Mouse (Mus musculus) thymus, adult 18-20 months (tissue): ENCODE measurements around the gene Ipmk.

Experiments
- DNase-seq, 2 experiments: peaks; one replicate each; pipeline ENCODE4 v3.0.0; 2022; ENCODE audit warnings: mixed read lengths in 2 of 2

Gene Ipmk

DNA sequence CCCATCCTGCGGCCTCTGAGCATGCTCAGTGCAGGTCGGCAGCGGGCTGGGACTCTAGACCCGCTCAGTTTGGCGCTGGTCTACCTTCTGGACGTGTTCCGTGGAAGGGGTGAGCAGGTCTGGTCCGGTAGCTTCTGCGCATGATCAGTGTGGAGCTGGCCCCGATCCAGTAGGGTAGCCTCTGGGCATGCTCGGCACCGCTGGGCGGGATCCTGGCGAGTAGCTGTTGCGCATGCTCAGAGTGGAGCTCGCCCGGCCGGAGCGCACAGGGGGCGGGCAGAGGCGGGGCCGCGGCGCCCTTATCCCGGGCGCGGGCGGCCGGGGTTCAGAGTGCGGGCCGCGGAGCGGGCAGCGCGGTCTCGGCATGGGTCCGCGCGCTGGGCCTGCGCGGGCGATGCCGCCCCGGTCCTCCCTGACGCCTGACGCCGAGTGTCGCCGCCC, at the start of gene Ipmk:
Ipmk (plus strand) TSS at position 255 of the 441 bp plus-strand sequence.
- peak; percentile 93 to 94 for DNase-seq

DNA sequence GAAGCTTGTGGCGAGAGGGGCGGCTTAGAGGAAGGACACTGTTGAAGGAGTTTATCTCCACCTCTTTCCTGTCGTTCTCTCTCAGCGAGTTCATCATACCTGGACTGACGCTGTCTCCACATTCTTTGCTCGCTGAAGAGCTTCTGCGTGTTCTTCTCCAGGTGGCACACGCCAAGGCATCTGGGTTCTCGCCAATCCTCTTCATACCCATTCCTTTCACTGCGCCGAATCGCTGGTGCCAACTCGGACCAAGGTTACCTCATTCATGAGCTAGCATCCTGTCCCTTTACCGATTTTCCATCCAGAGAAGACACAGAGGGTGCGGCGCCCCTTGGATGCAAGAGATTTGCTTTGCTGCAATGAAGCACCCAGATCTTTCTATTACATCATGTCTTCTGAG, 47.4 kb upstream of the Ipmk start:
- DNase-seq, result peak; percentile 11 to 31

DNA sequence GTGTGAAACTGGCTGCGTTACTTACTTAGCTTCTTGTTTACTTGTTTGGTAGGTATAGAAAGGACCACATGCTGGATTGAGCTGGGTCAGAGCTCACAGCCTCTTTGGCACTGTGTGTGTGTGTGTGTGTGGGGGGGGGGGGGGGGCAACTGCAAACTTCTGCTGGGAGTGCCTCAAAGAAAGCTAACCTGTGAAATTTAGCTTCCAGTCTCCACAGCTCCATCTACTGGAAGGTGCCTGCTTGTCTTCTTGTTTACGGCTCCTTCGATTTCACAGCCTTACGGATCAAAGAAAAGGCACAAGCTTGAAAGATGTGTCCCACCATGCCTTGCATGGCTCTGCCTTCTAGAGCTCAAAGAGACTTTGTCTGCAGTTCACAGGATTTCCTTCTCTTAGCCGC, 45.1 kb upstream of the Ipmk start:
- DNase-seq, result peak in 1 of 2 experiments; percentile 49

DNA sequence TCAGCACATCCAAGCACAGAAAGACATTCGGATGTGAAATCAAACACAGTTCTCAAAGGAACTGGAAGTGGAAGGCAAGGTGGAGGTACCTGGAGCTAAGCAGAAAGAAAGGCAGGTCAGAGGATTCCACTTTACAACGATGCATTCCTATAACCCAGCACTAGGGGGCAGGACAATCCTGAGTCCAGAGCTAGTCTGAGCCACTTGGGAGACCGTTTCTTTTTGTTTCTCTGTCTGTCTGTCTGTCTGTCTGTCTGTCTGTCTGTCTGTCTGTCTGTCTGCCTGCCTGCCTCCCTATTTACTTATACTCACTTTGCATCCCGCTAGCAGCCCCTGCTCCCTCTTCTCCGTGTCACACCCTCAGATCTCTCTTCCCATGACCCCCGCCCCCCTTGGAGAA, 41.4 kb upstream of the Ipmk start:
- no peak for DNase-seq

DNA sequence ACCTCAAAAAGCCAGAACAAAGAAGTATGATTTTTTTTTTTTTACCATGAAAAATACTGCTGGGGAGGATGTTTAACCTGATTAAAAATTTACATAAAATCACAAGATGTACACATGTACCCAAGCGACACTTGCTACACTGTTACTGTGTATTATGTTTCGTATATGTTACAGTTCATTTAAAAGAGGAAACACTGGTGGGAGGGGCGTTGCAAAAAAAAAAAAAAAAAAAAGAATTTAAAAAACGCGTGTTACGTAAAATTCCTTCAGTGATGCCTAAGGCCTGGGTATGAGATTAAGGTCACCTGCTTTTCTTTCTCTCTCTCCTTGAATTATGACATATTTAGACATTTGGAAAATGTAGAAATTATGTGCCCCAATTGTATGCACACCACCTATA, 40.8 kb upstream of the Ipmk start:
- DNase-seq, result no peak

DNA sequence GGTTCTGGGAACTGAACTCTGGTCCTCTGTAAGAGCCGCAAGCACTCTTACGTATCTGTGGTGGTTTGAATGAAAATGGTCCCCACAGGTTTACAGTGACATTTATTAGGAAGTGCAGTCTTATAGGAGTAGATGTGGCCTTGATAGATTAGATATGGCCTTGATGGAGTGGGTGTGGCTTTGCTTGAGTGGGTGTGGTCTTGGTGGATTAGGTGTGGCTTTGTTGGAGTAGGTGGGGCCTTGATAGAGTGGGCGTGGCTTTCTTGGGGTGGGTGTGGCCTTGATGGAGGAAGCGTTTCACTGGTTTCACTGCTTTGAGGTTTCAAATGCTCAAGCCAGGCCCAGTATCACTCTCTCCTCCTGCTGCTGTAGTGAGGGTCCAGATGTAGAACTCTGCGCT, 39.4 kb upstream of the Ipmk start:
- no peak for DNase-seq

GRCm38 (mm10) chr10:71310288-71310687, 37.3 kb upstream of the Ipmk start:
- DNase-seq, result no peak

DNA sequence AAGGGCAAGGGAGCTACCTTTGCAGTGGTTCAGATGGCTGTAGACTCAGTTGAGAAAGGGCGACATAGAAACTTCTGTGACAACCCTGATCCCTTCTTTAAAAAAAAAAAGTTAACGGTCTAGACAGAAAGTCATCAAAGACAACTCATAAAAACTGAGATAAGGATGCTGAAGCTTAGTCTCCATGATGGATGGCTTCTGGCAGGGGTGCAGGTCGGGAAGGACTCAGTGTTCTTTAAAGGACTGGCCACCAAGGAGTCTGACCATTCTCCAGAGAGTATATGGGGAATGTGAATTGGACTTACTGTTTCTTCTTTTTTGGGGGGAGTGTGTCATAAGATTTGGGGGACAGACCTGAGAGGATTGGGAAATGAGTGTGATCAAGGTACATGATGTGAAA, 33.0 kb upstream of the Ipmk start:
- DNase-seq, result no peak

GRCm38 (mm10) chr10:71316056-71316455, 31.5 kb upstream of the Ipmk start:
- no peak for DNase-seq

- no peak for DNase-seq
Measured at GRCm38 (mm10) chr10:71316497-71316896, 31.1 kb upstream of the Ipmk start.

- DNase-seq, result no peak
Measured at GRCm38 (mm10) chr10:71323669-71324068, 23.9 kb upstream of the Ipmk start.

- DNase-seq, result no peak
Measured at GRCm38 (mm10) chr10:71326123-71326522, 21.4 kb upstream of the Ipmk start.

DNA sequence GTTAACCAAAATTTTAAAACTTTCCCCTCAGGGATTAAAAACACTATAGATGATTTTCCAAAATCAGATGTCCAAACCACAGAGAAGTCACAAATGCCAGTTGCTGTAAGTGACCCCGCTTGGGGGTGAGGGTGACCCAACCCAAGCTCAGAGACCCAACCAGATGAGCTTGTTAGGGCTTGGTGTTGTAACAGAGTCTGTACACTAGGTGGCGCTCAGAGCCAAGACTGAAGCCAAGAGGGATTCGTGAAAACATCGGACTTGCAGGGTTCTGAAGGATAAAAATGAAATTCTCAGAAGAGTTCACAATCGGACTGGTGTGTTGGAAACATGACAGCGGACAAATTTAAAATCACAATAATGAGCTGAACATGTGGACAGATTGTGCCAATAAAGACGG, 20.8 kb upstream of the Ipmk start:
- DNase-seq, result peak; percentile 28 to 44

- no peak for DNase-seq
Measured at GRCm38 (mm10) chr10:71327386-71327785, 20.2 kb upstream of the Ipmk start.

DNA sequence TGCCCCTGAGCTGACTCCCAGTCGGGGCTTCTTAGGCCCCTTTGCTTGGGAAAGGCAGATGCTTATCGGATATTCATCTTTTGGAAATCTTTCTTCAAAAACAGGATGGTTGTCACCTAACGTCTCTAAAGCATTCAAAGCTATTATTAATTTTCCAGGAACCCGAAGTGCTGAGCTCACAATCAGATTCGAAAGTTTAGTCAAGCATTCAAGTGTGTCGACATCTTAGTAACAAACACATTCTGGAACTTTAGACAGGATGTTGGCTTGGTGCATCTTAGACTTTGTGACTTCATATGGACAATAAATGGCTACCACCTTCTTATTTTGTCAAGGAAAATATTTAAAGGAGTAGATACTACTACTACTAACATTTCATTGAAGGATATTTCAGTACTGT, 19.2 kb upstream of the Ipmk start:
- no peak for DNase-seq

GRCm38 (mm10) chr10:71328870-71329269, 18.7 kb upstream of the Ipmk start:
- no peak for DNase-seq

- no peak for DNase-seq
Measured at GRCm38 (mm10) chr10:71329295-71329694, 18.3 kb upstream of the Ipmk start.

GRCm38 (mm10) chr10:71330070-71330469, 17.5 kb upstream of the Ipmk start:
- no peak for DNase-seq

GRCm38 (mm10) chr10:71331908-71332307, 15.7 kb upstream of the Ipmk start:
- no peak for DNase-seq

- no peak for DNase-seq
Measured at GRCm38 (mm10) chr10:71332376-71332775, 15.2 kb upstream of the Ipmk start.

- DNase-seq, result no peak
Measured at GRCm38 (mm10) chr10:71332859-71333258, 14.7 kb upstream of the Ipmk start.

- DNase-seq, result no peak
Measured at GRCm38 (mm10) chr10:71337733-71338132, 9.8 kb upstream of the Ipmk start.

DNA sequence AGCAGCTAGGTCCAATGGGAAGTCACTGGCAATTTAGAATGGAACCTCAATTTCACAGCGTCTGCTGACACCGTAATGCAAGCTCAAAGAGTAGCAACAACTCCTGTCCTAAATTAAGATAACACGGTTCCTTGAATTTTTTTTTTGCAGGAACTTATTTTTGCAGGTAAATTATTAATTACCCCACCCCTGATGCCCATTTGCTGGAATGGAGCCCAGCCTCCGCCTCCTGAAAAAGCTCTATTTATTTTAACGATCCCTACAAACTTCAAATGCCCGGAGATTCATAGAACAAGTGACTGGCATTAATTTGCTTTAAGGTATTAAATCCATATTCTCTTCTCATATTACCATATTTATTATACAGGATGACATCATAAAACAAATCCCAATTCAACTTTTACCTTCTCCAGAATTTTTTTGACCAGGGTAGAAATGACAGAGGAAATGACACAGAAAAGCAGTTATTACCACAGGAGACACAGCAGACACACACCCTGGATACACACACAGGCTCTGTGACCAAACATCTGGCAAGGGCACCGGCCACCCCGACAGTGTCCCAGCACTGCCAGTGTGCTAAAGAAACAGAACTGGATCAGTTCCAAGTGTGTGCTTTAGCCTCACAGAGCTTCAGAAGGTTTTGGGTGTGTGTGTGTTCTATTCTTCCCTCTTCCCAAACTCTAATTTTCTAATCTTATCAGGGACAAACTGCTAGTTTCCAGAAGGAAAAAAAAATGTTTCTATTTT, 9.2 kb upstream of the Ipmk start:
- no peak for DNase-seq

DNA sequence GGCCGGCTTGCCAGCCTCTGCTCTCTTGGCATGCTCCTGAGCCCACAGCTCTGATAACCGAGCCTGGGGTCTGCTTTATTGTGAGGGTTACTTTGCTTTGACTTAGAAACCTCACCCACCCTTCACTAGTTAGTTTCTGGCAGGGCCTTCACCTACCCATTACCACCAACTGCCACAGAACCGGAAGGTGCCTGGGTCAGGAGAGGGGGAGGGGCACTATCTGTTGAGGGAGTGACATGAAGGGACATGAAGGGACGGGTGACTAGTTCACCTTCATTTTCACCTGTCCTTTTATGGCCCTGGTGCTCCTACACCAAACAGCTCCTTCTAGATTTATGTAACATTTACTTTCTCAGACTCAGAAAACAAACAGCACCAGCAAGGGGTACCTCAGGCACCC, 8.1 kb upstream of the Ipmk start:
- DNase-seq, result no peak

- no peak for DNase-seq
Measured at GRCm38 (mm10) chr10:71340195-71340594, 7.4 kb upstream of the Ipmk start.
